Mouse (Mus musculus) layer of hippocampus, postnatal 36 days (tissue): Measurements from ENCODE around the gene Lbh. TPM values are rescaled to one million over a fixed set of nuclear protein-coding genes. Genes with fewer than 3 reads are reported as not detected.

Source experiments
- DNase-seq, 2 experiments: peaks; one replicate each; pipeline ENCODE4 v3.0.0; 2022
- total RNA-seq, 2 experiments: library from RNA; stranded (reverse); gene quantifications; 2 replicates each; pipeline ENCODE4 v1.2.3; 2021

The Lbh gene
- total RNA-seq, 2 experiments from 2014 or later: 32.6 to 35.7 TPM

GRCm38 (mm10) chr17:72939569-72939899 lies 21.4 kb downstream of the Lbh start:
- DNase-seq: no peak

- no peak for DNase-seq
Measured at GRCm38 (mm10) chr17:72944368-72944767, 26.3 kb downstream of the Lbh start.

DNA sequence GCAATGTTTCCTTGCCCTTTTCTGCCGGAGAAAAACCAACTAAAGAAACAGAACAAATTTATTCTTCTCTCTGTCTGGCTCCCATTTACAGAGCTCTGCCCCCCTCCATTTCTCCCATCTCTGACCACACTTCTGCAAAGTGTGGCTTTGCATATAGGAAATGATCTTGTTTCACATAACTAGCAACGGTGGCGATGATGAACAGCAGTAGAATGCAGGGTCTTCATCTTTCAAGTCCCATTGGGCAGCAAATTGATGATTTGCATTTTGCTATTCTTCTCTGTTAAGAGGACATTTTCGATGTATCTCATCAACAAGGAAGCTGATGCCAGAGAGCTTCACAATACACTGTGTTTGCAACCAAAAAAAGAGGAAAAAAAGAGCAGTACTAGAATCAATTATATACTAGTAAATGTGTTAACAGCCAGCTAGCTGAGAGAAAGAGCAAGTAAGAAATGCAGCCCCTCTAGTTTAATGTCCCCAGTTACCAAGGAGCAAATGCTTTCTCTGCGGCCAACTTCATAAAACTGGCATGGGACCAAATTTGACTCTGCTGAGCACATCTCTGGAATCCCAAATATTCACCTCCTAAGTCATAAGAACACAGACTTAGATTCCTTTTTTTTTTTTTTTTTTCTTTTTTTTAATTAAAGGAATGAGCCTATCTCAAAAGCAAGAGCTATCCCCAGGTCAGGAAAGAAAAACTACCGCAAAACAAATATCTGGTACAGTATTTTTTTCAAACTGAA lies 29.2 kb downstream of the Lbh start:
- DNase-seq: no peak

DNA sequence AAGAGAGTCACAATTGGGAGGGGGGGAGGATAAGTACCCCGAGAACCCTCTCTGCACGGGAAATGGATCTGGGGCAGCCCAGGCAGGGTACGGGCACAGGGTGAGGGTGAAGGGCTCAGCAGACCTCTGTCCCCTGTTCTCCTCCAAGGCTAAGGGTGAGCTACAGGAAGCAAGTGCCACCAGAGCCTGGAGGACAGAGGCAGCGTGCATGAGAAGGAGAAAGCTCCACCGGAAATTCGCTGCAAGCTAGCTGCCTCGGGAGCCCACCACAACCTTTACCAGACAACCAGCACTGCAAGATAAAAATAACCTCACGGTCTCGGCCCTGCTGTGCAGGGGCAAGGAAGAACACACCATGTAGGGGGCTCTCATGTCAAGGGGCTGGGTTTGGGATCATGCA lies 30.0 kb downstream of the Lbh start:
- no peak for DNase-seq

DNA sequence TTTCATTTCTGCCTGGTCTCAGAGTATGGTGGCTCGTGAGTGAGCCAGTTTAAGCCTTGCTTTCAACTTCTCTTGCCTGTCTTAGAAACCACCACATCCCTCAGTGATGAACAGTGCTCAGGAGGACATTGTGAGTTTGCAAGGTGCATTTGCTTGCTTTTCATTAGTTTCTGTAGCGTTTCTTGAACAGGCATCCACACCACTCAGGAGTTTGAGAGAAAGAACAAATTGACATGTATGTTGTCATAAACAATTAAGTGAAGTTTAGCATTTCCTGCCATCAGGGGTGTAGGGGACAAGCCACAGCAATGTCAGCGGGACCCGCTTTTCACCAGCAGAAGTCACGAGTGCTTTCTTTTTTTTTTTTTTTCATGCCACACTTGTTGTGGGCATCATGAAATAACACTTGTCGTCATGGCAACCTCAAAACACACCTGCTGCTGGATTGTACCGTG lies 31.2 kb downstream of the Lbh start:
- no peak for DNase-seq

DNA sequence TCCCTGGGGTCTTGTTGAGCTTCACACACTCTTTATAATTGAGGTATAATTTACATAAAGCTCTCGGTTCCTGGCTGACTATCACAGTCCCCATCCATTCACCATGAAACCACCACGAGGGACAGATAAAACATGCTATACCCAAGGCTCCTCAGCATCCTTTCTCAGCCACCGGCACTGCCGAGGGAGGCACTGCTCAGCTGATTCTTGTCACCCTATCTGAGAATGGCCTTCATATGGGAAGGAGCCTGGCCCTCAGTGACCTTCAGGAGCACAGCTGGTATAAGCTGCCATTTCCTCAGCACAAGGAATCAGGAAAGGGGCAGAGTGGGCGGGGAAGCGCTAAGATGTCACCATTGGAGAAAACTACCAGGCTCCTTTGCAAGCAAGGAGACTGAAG lies 33.2 kb downstream of the Lbh start:
- DNase-seq: no peak

GRCm38 (mm10) chr17:72953811-72954685 lies 35.9 kb downstream of the Lbh start:
- DNase-seq: no peak

GRCm38 (mm10) chr17:72955534-72955933 lies 37.4 kb downstream of the Lbh start:
- DNase-seq: no peak

- no peak for DNase-seq
Measured at GRCm38 (mm10) chr17:72957016-72957415, 38.9 kb downstream of the Lbh start.

- no peak for DNase-seq
Measured at GRCm38 (mm10) chr17:72958886-72959285, 40.8 kb downstream of the Lbh start.

GRCm38 (mm10) chr17:72959497-72960039 lies 41.5 kb downstream of the Lbh start:
- DNase-seq: no peak

DNA sequence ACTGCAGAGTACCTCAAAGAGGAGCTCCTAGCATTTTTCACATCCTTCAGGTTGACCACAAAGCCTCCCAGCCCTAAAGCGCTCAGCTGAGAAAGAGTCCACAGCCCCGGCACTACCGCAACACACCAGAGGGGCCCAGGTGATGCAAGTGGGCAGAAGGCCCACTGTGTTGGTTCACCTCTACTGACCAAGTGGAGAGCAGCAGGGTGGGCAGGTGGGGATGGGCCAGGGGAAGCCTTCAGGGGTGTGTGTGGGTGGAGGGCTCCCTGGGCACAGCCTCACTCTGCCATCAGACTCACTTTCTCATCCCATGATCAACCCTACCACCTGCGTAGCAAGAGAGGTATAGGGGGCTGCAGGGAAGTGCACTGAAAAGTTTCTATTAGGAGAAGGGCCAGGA lies 42.1 kb downstream of the Lbh start:
- DNase-seq: no peak

GRCm38 (mm10) chr17:72960873-72961272 lies 42.8 kb downstream of the Lbh start:
- DNase-seq: no peak

DNA sequence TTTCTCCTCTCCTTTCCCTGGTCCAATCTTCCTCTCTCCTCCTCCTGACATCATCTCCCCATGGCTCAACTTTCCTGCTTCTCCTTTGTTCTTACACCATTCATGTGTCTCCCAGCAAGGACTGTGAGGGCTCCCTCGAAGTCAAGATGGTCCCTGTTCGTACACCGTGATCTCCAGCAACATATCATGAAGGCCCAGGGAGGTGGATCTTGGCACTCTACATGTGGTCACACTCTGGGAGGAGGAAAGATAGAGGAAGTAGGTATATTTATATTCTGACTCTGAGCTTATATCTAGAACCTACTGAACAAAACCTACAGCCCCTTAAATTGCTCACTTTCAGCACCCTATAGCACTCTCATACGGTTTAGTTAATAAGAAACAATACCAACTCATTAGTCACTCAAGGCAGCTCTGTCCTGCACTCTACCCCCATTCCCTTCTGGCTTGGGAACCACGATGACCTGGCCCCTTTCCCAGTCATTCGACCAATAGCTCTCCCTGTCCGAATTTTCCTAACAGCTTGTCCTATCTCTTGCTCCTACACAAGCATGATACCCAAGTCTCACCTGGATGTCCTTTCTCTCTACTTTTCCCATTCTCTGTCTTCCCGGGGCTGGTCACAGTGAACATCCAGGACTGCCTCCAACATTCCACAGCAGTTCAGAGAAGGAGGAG lies 44.0 kb downstream of the Lbh start:
- DNase-seq: no peak

DNA sequence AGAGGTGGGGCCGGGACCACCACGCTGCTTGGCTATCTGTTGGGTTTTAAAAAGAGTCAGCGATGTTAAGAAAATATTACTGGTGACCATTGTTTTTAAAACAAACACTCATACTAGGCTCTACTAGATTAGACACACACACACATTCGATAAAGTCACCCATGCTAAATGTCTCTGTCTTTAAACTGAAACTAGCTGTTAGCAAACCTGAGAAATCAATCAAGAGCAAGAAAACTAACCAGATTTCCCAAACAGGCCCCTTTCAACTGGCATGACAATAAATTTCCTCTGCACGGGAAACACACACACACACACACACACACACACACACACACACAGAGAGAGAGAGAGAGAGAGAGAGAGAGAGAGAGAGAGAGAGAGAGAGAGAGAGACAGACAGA lies 47.6 kb downstream of the Lbh start:
- no peak for DNase-seq

GRCm38 (mm10) chr17:72966091-72966531 lies 48.0 kb downstream of the Lbh start:
- DNase-seq: no peak

- DNase-seq: no peak
Measured at GRCm38 (mm10) chr17:72966878-72967277, 48.8 kb downstream of the Lbh start.

- no peak for DNase-seq
Measured at GRCm38 (mm10) chr17:72967371-72968175, 49.5 kb downstream of the Lbh start.

- DNase-seq: no peak
Measured at GRCm38 (mm10) chr17:72968666-72969065, 50.6 kb downstream of the Lbh start.

- DNase-seq: peak; percentile 65 to 76
Measured at GRCm38 (mm10) chr17:72970631-72971161, 52.6 kb downstream of the Lbh start.

DNA sequence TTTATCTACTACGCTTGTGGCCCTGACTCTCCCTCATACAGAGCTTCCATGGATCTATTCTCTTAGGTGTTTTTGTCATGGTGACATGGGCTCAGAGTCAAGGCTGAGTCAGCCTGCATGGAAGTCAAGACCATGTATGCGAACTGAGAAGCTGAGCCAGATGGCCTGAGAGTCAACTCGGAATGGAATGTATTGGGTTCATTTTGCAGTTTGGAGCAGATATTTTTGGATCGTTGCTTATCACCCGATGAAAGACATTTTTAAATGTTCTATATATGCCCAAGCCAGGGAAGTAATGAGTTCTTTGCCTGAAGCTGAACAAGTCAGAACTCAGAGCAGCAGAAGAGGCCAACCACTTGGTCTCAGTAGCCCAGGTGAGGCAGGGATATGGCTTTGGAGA lies 54.9 kb downstream of the Lbh start:
- DNase-seq: no peak
